Mouse (Mus musculus) gastrocnemius, adult 2 months (tissue): ENCODE results near the gene Ppp1r8. TPM values are rescaled to one million over a fixed set of nuclear protein-coding genes. Genes with fewer than 3 reads are reported as not detected.

Experiments used
- DNase-seq: peaks from one replicate; pipeline ENCODE4 v3.0.0; 2022
- H3K27ac ChIP-seq: fragments of 200-600 bp; 2 replicates; pipeline ENCODE4 v1.8.1; 2022; ENCODE audit warnings: mild to moderate bottlenecking
- H3K4me3 ChIP-seq: fragments of 200-600 bp; 2 replicates; pipeline ENCODE4 v1.8.1; 2022; ENCODE audit warnings: mild to moderate bottlenecking, moderate library complexity
- CTCF ChIP-seq: fragments of 200-600 bp; IDR thresholded peaks from 2 replicates; pipeline ENCODE4 v1.8.1; 2022; ENCODE audit warnings: antibody characterized with exemption, mild to moderate bottlenecking, moderate library complexity
- intact Hi-C: fragments of 180-260 bp; cut with DNase I; formaldehyde crosslinking; loops from one replicate; pipeline ENCODE4 v1.15.1; 2025
- total RNA-seq, 2 experiments: library from RNA; stranded (reverse); gene quantifications; 2 replicates each; pipeline ENCODE4 v1.2.3; 2021

The Ppp1r8 gene
- total RNA-seq, 2 experiments from 2014 or later, result 13.6 to 14.8 TPM

DNA sequence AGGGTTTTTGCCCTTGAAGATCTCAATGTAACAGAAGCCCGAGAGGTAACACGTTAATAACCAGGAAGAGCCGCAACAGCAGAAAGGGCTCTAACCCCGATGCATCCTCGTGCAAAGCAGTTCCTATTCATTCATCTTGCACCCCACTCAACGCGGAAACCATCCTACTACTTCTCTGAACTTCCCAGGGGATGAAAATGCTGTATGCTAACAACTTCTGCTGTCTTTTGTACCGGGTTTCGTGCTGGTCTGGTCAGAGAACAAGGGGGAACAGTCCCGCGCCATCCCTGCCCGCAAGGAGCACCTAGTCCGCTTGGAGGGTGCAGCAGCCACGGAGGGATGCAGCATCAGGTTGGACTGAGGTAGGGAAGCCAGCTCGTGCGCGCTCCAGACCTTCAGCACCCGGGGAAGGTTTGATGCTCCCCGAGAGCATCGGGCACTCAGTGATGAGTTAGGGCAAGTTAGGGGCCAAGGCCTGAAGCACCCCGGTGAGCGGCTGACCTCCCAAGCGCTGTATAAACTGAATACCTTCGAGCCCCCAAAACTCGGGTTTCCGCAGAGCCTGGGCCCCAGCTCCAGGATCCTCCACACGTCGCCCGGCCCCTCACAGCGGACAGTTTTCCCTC lies 575 bp downstream of the Ppp1r8 start:
- DNase-seq, result peak; percentile 26
- TF ChIP-seq CTCF, result no peak
- H3K27ac ChIP-seq, result peak overlapping the region; percentile 88
- intact Hi-C loops, result loop anchor here (5.0 kb wide), 1 partner anchor 80 kb away; the partner anchor contains the start of gene Fam76a
- H3K4me3 ChIP-seq, result peak overlapping the region; percentile 72

DNA sequence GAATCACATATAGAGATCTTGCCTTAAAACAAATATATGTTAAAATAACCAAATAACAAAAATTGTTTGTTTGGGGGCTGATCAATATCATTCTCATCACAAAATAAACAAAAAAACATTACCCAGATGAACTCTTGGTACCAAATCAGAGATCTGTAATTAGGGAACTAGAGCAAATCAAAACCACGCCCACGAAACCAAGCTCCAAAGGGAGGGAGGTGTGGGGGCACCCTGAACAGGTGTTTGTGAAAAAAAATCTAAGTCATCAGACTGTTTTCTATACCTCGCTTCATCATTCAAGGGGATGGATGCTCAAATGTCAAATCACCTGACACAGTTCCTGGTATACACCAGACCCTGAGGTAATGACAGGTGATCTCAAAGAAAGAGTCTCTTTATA lies 1.5 kb downstream of the Ppp1r8 start:
- no peak for TF ChIP-seq CTCF
- no peak for DNase-seq
- H3K27ac ChIP-seq, result no peak overlapping the region
- no peak overlapping the region; the same call in 1 of the 2 replicates for H3K4me3 ChIP-seq
- intact Hi-C loops, result loop anchor here (5.0 kb wide), 1 partner anchor 81 kb away; the partner anchor contains the start of gene Fam76a

DNA sequence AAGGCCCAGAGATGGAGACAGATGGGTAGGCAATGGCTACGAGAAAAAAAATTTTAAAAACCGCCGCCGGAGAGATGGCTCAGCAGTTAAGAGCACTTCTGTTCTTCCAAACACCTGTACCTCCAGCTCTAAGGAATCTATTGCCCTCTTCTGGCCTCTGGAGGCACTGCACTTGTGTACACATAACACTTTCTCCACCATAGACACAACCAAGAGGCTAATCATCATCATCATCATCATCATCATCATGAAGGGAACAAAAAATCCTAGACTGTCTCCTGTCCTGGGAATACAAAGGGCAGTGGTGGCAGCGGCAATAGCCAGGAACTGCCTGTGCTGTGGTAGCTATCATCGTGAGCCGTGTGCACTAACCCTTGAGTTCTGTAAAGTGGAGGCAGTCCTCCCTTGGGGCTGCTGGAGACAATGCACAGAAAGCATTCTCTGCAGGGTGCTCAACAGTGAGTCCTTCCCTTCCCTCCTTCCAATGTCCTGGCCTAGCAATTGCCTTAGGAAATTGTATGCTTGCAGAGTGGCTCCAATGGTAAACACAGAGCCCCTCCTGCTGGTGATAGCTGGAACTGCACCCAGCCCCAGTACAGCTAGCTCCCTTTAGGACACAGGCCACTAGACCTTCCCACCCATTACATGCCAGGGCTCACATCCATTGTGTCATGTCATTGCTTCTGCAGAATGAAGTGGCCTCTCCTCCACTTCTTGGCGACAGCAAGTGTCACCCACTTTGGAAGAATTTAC lies 19.2 kb downstream of the Ppp1r8 start:
- H3K4me3 ChIP-seq, result no peak overlapping the region
- DNase-seq, result peak; percentile 66
- intact Hi-C loops, result loop anchor here (1.0 kb wide), 1 partner anchor 45 kb away; no protein-coding TSS in a partner anchor
- H3K27ac ChIP-seq, result no peak overlapping the region
- TF ChIP-seq CTCF, result peak; percentile 66

DNA sequence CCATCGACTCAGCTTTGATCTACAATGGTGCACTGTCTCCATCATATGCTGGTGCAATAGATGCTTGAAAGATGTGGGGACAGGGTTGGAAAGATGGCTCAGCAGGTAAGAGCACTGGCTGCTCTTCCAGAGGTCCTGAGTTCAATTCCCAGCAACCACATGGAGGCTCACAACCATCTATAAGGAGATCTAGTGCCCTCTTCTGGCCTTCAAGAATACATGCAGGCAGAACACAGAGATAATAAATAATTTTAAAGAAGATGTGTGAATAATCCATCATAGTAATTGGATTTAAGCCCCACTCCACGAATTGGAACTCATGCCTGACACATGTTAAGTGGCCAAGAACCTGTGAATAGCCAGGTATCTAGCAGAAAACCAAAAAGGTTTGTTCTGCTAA lies 24.5 kb downstream of the Ppp1r8 start:
- H3K4me3 ChIP-seq, result no peak overlapping the region
- TF ChIP-seq CTCF, result peak; percentile 11; the same call in 1 of the 2 replicates
- intact Hi-C loops, result no loop called here
- DNase-seq, result no peak
- no peak overlapping the region for H3K27ac ChIP-seq

DNA sequence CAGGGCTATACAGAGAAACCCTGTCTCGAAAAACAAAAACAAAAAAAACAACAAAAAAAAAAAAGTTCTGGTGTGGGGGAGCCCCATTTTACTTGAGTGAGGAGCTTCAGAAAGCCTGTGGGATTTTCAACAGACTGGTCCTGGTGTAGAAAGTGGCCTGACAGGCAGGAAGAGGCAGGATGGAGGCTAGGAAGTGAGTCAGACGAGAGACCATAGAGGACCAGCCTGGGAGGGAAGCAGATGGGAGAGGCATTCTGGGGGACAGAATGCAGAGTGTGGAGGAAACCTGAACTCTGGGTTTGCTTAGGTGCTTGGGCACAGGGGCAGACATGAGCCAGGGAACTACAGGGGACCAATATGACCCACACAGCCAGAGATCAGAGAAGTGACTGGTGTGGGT lies 26.1 kb downstream of the Ppp1r8 start:
- no peak for DNase-seq
- no peak for TF ChIP-seq CTCF
- no peak overlapping the region for H3K4me3 ChIP-seq
- intact Hi-C loops, result no loop called here
- no peak overlapping the region for H3K27ac ChIP-seq

DNA sequence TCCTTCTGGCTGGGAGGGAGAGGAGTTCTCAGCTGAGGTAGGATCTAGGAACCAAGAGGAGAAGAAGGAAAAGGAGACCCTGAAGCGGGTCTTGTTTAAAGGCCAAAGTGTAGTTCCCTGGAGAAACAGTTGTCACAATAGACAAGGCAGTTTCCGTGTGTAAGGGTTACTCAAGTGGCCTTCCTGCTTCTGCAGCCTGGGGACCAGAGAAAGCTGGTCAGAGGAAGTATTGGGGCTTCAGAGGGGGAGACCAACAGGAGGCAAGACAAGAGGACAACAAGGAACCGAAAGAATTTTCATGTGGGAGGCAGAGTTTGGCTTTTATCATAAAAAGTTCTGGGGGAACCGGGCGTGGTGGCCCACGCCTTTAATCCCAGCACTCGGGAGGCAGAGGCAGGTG lies 26.6 kb downstream of the Ppp1r8 start:
- DNase-seq, result no peak
- TF ChIP-seq CTCF, result no peak
- H3K4me3 ChIP-seq, result no peak overlapping the region
- intact Hi-C loops, result no loop called here
- H3K27ac ChIP-seq, result no peak overlapping the region

DNA sequence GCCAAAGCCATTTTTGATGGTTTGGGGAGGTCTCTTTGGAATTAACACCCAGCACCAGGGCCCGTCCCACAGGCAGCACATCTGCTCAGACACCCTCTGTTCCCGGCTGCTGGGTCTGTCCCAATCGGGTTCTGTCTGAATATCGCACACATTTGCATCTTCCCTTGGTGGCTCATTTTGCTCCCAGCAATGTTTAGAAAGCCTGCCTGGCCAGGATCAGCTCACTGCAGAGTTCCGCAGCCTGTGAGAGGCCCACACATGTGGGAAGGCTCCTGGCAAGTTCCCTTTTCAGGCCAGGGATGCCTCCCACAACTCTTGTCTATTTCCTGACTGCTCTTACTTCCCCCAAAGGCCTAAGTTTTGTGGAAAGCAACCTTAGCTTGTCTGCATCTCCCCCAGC lies 33.3 kb downstream of the Ppp1r8 start:
- intact Hi-C loops, result no loop called here
- Histone ChIP-seq H3K27ac (no peak overlapping the region), H3K4me3 (no peak overlapping the region)
- DNase-seq, result no peak
- TF ChIP-seq CTCF, result no peak

DNA sequence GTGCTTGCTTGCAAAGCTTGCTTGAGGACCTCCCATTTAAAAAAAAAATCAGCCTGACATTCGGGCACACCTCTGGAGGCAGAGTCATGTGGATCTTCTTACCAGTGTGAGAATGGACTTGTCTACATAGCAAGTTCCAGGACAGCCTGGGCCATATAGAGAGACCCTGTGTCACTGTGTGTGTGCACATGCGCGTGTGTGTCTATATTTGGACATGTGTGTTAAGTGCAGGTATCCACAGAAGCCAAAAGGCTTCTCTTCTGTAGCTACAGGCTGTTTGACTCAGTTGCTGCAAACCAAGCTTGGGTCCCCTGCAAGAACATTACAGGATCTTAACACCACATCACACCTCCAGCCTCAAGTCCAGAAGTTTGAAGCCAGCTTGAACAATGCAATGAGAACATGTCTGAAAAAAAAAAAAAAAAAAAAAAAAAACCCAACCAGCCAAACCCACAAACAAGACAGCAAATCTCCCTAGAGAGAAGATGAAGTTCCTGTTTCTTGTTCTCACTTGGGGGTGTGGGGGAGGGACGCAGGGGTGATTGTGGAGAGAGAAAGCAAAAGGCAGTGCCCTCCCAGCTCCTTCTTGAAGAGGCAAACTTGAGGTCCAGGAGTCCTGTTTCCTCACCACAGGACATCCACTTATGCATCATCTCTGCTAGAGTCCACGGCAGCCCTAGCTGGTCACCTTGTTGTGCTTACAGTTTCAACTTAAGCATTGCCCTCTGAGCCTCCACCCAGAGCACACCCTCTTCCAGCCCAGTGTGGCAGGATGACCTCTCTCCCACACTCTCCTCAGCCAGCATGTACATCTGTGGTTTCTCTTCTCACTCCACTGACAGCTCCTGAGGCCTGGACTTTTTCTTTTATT lies 35.0 kb downstream of the Ppp1r8 start:
- intact Hi-C loops, result no loop called here
- TF ChIP-seq CTCF, result no peak
- no peak overlapping the region for H3K4me3 ChIP-seq
- H3K27ac ChIP-seq, result 0 out of 2 replicates have a peak overlapping the region, but pooled peaks have one; percentile 3
- DNase-seq, result no peak

DNA sequence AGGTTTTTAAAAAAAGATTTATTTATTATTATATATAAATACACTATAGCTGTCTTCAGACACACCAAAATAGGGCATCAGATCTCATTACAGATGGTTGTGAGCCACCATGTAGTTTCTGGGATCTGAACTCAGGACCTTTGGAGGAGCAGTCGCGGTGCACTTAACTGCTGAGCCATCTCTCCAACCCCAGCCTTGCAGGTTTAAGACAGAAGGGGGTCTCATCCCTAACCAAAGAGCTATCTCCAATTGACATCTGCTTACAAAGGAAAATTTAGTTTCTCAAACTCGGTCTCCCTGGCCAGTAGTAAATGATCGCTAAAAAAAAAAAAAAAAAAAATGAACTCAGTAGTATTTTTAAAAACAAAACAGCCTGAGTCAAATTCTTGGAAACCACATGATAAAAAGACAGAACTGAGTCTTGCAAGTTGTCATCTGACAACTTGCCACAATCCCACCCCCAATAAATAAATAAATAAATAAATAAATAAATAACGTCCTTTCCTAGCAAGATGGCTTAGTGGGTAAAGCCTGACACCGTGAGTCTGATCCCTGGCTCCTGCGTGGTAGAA lies 36.3 kb downstream of the Ppp1r8 start:
- Histone ChIP-seq H3K27ac (no peak overlapping the region), H3K4me3 (no peak overlapping the region)
- intact Hi-C loops, result no loop called here
- DNase-seq, result no peak
- TF ChIP-seq CTCF, result no peak

DNA sequence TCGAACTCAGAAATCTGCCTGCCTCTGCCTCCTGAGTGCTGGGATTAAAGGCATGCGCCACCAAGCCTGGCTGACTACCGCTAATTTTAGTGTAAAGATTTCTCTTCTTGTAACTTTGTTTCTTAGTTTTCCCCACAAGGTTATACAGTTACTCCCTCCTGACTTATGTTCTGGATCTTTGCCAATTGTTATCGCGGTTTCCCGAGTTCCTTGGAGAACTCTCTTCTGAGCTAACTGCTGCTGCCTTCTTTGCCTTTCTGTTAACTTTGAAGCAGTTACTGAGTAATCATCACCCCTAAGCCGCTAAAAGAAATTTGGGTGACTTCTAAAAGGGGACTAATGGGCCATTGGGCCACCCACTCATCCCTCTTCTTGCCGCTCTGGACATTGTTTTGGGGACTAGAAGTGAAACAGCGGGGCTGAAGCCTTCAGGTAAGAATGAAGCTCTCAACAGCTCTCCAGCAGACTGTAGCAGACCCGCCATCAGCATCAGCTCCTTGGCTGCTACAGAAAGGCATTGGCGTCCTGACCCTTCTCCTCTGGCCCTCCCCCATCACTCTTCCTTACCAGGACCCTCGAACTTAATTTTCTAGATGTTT lies 37.3 kb downstream of the Ppp1r8 start:
- TF ChIP-seq CTCF, result no peak
- Histone ChIP-seq H3K4me3 (no peak overlapping the region), H3K27ac (no peak overlapping the region)
- DNase-seq, result no peak
- intact Hi-C loops, result no loop called here

DNA sequence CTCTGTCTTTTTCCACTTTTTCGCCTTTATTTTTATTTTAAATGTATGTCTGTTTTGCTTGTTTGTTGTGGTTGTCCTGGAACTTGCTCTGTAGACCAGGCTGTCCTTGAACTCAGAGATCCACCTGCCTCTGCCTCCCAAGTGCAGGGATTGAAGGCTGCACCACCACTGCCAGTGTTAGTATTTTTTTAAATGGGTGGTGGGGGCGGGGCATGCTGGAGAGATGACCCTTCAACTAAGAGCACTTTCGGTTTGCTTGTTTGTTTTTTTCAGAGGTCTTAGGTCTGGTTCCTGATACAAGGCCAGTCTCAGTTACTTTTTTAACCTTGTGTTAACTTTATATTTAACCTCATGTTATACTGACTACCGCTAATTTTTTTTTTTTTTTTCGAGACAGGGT lies 37.8 kb downstream of the Ppp1r8 start:
- TF ChIP-seq CTCF, result no peak
- intact Hi-C loops, result no loop called here
- DNase-seq, result no peak
- Histone ChIP-seq H3K27ac (no peak overlapping the region), H3K4me3 (no peak overlapping the region)

DNA sequence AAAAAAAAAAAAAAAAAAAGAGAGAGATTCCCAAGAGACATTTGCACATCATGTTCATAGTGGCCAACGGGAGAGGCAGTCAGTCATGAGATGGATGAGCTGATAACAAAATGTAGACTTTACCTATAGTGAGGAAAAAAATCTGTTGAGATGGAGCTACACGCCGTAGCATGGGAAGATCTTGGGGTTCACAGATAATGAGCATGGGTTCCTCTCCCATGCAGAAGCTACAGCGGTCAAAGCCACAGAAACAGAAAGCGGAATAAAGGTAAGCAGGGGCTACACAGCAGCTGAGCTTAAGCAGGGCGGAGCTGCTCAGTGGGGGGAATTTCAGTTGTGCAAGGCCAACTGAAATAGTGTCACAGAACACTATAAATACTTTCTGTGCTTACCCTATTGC lies 38.6 kb downstream of the Ppp1r8 start:
- no peak for DNase-seq
- Histone ChIP-seq H3K4me3 (no peak overlapping the region), H3K27ac (no peak overlapping the region)
- no peak for TF ChIP-seq CTCF
- intact Hi-C loops, result no loop called here
